Mouse (Mus musculus) CD4-positive, CD25-positive, alpha-beta regulatory T cell, adult 2 months (primary cell): ENCODE data around the gene Gm11077.

ENCODE experiments used
- DNase-seq: peaks from one replicate; pipeline ENCODE4 v3.0.0-alpha.2; 2012; ENCODE audit warnings: low read depth, low spot score

Gm11077 gene

DNA sequence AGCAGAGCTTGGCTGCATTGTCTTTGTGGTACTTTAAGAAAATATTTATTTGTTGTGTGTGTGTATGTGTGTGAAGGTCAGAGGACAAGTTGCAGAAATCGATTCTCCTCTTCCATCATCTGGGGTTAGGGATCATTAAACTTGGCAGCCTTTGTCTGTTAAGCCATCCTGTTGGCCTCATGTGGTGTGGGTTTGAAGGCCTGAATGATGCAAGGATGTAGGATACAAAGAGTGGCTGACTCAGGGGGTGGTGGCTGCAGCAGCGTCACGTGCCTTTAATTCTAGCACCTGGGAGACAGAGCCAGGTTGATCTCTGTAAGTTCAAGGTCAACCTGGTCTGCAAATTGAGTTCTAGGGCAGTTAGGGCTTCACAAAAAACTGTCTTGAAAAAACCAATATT is 16.5 kb downstream of the Gm11077 start:
- no peak for DNase-seq

DNA sequence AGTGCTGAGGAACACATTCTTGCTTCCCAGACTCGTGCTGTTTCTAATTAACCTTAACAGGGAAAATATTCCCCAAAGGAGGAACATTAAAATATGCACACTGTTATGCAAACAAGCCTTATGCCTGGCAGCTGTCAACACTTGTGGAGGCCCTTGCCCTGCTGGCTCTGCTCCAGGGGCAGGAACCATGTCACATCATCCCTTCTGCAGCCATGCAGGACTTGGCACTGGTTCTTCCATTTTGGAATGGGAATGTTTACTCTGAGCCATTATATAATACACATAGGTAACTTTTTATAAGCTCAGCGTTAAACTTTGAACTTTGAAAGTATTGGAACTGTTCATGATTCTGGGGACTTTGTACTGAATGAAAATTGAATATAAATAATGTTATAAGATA is 18.5 kb downstream of the Gm11077 start:
- no peak for DNase-seq

DNA sequence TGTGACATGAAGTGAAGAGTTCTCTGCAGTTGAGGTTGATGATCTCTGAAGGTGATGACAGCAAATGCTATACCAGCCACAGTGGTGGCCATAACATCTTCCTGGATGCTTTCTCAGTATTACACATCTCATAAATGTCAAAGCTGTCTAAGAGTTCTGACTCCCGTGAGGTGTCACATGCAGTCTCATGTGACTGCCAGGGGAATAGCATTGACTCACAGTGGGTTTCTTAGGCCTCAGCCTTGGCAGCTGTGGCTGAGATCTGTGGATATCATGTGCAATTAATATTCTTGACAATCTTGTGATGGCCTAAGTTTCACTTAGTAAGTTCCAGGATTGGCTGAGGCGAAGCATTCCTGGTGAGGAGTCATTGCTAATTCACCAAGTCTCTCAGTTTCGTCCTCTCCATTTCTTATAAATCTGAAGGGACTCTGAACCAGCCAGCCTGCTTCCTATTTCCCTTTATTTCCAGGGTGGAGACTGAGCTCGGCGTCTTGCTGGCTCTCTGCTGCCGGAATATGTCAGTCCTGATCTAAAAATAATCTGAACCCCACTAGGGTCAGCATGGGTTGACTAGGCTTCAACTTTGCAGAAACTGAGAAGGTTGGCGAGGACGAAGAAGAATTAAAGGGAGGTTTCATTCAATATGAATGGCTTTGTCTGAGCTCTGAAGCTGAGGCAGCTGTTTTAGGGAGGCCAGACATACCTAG is 21.4 kb downstream of the Gm11077 start:
- no peak for DNase-seq

GRCm38 (mm10) chr6:140766365-140766764 is 37.3 kb downstream of the Gm11077 start:
- peak; percentile 73 for DNase-seq

- peak; percentile 38 for DNase-seq
Measured at GRCm38 (mm10) chr6:140767237-140767636, 38.2 kb downstream of the Gm11077 start.

- DNase-seq = peak; percentile 24
Measured at GRCm38 (mm10) chr6:140768180-140768579, 39.1 kb downstream of the Gm11077 start.

DNA sequence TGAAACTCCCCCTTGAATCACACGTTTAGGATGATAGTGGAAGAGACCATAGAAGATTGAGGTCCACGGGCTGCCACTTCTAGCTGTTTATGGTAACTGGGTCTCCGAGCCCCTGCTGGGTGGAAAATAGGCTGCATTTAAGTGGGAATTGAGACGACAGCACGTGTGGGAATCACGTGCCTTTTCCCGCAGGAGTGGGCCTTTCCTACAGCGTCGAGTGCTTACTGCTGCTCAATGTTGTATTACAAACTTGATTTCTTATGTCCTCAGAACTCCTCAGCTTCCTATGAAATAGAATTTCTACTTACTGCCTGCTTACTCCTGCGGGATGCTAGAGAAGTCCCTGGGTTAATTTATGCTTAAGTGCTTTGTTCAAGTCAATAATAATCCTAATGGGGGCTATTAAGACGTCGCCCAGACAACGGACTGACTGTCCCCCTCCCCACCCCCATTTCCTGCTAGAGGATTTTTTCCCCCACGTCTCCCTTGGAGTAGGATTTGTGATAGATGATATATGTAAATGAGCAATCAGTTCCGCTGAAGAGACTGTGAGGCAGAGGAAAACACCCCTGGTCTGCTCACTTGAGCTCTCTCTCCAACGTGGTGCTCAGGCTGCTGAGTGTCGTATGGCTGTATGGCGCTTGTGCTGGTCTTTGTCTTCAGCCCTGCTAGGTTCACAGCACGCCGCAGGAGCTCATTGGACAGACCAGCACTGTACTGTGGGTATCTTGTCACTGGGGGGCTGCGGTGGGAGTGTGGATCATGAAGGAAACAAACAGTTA is 40.0 kb downstream of the Gm11077 start:
- DNase-seq = no peak

DNA sequence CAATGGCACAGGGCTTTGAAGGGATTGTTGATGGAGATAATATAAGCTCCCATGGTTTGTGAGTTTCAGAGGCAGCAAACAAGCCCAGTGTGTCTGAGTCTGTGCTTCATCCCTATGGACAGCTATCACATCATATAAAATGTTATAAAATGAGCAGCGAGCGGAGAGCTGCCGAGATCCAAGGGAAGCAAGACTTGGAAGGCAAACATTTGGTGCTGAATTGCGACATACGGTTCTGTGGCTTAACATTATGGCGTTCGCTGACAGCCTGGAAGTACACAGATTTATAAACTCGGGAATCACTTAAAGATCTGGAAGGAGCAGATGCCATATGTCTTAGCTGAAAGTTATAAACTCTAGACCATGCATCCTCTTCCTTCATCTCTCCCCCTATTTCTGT is 47.2 kb downstream of the Gm11077 start:
- DNase-seq = no peak

GRCm38 (mm10) chr6:140782524-140782923 is 53.4 kb downstream of the Gm11077 start:
- DNase-seq = no peak

GRCm38 (mm10) chr6:140786058-140786457 is 57.0 kb downstream of the Gm11077 start:
- DNase-seq = no peak

DNA sequence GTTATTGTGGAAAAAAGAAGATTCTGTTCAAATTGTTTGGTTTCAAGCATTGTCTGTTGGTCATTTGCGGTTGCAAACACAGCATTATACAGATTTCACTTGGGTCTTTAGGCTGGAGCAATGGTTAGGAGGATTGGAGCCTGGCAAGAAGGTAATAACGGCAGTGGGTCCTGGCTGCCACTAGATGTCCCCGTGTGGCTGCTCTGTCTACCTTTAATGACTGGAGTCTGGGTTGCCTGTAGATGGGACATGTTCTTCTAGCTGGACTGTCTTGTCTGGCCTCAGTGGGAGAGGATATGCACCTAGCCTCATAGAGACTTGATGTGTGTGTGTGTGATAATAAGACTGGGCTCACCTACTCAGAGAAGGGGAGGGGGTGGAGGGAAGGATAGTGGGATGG is 60.8 kb downstream of the Gm11077 start:
- DNase-seq = peak; percentile 48

GRCm38 (mm10) chr6:140793676-140794262 is 64.7 kb downstream of the Gm11077 start:
- DNase-seq = no peak

DNA sequence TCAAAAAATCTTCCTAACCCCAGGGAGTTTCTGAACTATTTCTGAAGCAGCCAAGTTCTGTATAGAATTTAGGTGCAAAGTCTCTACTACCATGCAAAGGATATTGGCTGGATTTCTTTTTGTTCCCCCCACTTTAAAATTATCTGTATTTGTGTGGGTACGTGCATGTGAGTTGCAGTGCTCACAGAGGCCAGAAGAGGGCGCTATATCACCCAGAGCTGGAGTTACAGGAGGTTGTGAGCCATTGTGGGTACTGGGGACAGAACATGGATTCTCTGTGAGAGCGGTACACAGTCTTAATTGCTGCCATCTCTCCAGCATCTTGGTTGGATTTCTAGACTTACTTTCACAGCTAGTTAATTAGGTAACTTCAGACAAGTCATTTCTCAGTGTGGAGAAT is 69.8 kb downstream of the Gm11077 start:
- DNase-seq = no peak

DNA sequence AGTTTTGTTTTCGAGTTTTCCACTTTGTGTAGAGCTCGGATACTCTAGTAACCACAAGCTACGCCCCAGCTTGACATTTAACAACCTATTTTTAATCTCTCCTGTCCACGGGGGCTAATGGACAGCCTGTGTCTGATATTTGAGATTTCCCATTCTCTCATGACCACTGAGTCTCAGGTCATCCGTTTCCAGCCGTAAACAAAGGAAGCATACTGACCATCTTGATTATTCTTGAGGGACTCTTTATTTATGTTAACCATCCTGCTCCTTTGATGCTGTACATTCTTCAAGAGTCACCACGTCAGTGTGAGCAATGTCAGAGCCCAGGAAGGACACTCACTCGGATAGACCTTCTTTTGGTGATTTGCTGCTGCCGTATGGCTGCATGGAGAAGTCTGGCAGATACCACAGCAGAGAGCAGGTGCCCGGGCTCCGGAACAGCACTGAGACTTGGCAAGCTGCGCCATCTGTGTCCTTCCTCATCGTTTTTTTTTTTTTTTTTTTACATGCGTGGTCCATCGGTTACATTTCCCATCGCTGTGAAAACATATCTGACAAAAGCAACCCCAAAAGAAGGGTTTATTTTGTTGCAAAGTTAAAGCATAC is 70.5 kb downstream of the Gm11077 start:
- DNase-seq = no peak

- DNase-seq = no peak
Measured at GRCm38 (mm10) chr6:140800587-140800986, 71.5 kb downstream of the Gm11077 start.
